In the genomic region with DNA sequence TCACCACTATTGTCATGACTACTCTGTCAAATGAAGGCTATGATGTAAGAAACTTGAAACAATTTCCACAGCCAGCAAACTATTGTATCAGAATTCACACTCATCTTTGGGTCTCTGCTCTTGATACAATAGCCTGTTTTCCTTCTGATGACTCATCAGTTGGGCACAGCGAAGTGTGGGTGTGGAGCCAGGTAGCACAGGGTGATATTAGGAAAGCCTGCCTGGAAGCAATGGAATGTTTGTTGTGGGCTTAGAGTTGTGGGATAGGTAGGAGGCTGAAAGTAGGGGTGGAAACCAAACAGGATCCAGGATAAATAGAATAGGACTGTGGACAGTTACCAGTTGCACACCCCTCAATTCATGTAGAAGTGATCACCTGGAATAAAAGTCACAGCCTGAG, we compare ENCODE assay signal across 25 mouse cellular contexts.
DNase-seq lines count a peak whose midpoint lies in the region; ATAC-seq and TF ChIP-seq lines count a peak whose summit lies in the region.
"Had no signal": no experiment of that assay in that cellular context is flagged by ENCODE, and none has a peak within 500 bp of the region (broad histone marks: within the 10 kb centered on the region; RNA-seq: fewer than 3 reads in every experiment).

No protein-coding gene starts in this region.

- H3K9me3 ChIP-seq in intestine, embryonic 14.5 days (ENCODE audit: control insufficient read depth, low read length): no peaks in the 10 kb centered on the region
- no peaks in the 10 kb centered on the region for H3K9me3 ChIP-seq in intestine, postnatal 0 days (ENCODE audit: control insufficient read depth)
- H3K9me3 ChIP-seq in lung, postnatal 0 days (ENCODE audit: low read length): no peaks in the 10 kb centered on the region
- no peaks in the 10 kb centered on the region for H3K9me3 ChIP-seq in stomach, embryonic 16.5 days (replicated peaks; ENCODE audit: control insufficient read depth, low read length)
- no peaks in the 10 kb centered on the region for H3K9me3 ChIP-seq in neural tube, embryonic 15.5 days (replicated peaks)
- H3K9me3 ChIP-seq: embryonic facial prominence, embryonic 13.5 days; forebrain, embryonic 12.5 days; hindbrain, embryonic 12.5 days; limb, embryonic 13.5 days had no signal

- no peak overlapping the region for H3K9ac ChIP-seq in intestine, embryonic 14.5 days (ENCODE audit: low read length)
- H3K9ac ChIP-seq in intestine, postnatal 0 days (ENCODE audit: low read depth, low read length): no peak overlapping the region
- no peak overlapping the region for H3K9ac ChIP-seq in lung, postnatal 0 days (replicated peaks; ENCODE audit: low read depth)
- H3K9ac ChIP-seq in stomach, embryonic 16.5 days (ENCODE audit: low read length): no peak overlapping the region
- H3K9ac ChIP-seq in neural tube, embryonic 15.5 days (replicated peaks): no peak overlapping the region
- H3K9ac ChIP-seq: embryonic facial prominence, embryonic 13.5 days; forebrain, embryonic 12.5 days; hindbrain, embryonic 12.5 days; limb, embryonic 13.5 days had no signal

- no peak overlapping the region for H3K27ac ChIP-seq in intestine, embryonic 14.5 days (ENCODE audit: low read depth)
- no peak overlapping the region for H3K27ac ChIP-seq in intestine, postnatal 0 days (ENCODE audit: low read depth, low read length)
- no peak overlapping the region for H3K27ac ChIP-seq in lung, postnatal 0 days (ENCODE audit: low read length)
- H3K27ac ChIP-seq in stomach, embryonic 16.5 days (ENCODE audit: low read length): no peak overlapping the region
- no peak overlapping the region for H3K27ac ChIP-seq in neural tube, embryonic 15.5 days (replicated peaks)
- H3K27ac ChIP-seq: embryonic facial prominence, embryonic 13.5 days; forebrain, embryonic 12.5 days; hindbrain, embryonic 12.5 days; hindbrain, postnatal 0 days; limb, embryonic 13.5 days had no signal

- DNase-seq in intestine, embryonic 14.5 days (ENCODE audit: low spot score): no peak
- peak; percentile 16 for DNase-seq in lung, postnatal 0 days (ENCODE audit: low spot score)
- no peak for DNase-seq in lung, postnatal 14 days
- peak; percentile 51 for DNase-seq in gonadal fat pad, adult 2 months (ENCODE audit: low read depth)
- no peak for DNase-seq in right cerebral cortex, adult 18-20 months
- DNase-seq: adrenal gland, adult 2 months; adrenal gland, postnatal 36 days; B cell, adult 2 months; cerebellum, adult 18-20 months; heart, postnatal 36 days; kidney, postnatal 4 days; thymus, adult 18-20 months; thymus, postnatal 25 days had no signal

- TF ChIP-seq EP300 in lung, postnatal 0 days (IDR thresholded peaks at IDR 0.05): no peak

- no peak overlapping the region for H3K4me2 ChIP-seq in intestine, embryonic 14.5 days (ENCODE audit: low read length)
- H3K4me2 ChIP-seq in intestine, postnatal 0 days (replicated peaks; ENCODE audit: low read depth): no peak overlapping the region
- H3K4me2 ChIP-seq in lung, postnatal 0 days (replicated peaks; ENCODE audit: low read depth, low read length): no peak overlapping the region
- H3K4me2 ChIP-seq in stomach, embryonic 16.5 days (ENCODE audit: low read depth, low read length): no peak overlapping the region
- no peak overlapping the region for H3K4me2 ChIP-seq in neural tube, embryonic 15.5 days
- H3K4me2 ChIP-seq: embryonic facial prominence, embryonic 13.5 days; forebrain, embryonic 12.5 days; heart, embryonic 11.5 days; hindbrain, embryonic 12.5 days; limb, embryonic 13.5 days; liver, embryonic 11.5 days had no signal

- H3K36me3 ChIP-seq in intestine, embryonic 14.5 days (ENCODE audit: control insufficient read depth, insufficient read depth, low read length): no peaks in the 10 kb centered on the region
- no peaks in the 10 kb centered on the region for H3K36me3 ChIP-seq in intestine, postnatal 0 days (ENCODE audit: control insufficient read depth, insufficient read depth)
- no peaks in the 10 kb centered on the region for H3K36me3 ChIP-seq in lung, postnatal 0 days (ENCODE audit: insufficient read depth, low read length)
- no peaks in the 10 kb centered on the region for H3K36me3 ChIP-seq in stomach, embryonic 16.5 days (ENCODE audit: control insufficient read depth, insufficient read depth, low read length)
- H3K36me3 ChIP-seq in neural tube, embryonic 15.5 days: no peaks in the 10 kb centered on the region
- H3K36me3 ChIP-seq: embryonic facial prominence, embryonic 13.5 days; forebrain, embryonic 12.5 days; hindbrain, embryonic 12.5 days; limb, embryonic 13.5 days had no signal

- no peaks in the 10 kb centered on the region for H3K27me3 ChIP-seq in intestine, embryonic 14.5 days (replicated peaks; ENCODE audit: control insufficient read depth, insufficient read depth, low read length)
- H3K27me3 ChIP-seq in intestine, postnatal 0 days (replicated peaks; ENCODE audit: control insufficient read depth, insufficient read depth, low read length): no peaks in the 10 kb centered on the region
- H3K27me3 ChIP-seq in lung, postnatal 0 days (replicated peaks; ENCODE audit: insufficient read depth, low read length): no peaks in the 10 kb centered on the region
- no peaks in the 10 kb centered on the region for H3K27me3 ChIP-seq in stomach, embryonic 16.5 days (ENCODE audit: control insufficient read depth, insufficient read depth, low read length)
- H3K27me3 ChIP-seq in neural tube, embryonic 15.5 days (replicated peaks): no peaks in the 10 kb centered on the region
- H3K27me3 ChIP-seq: embryonic facial prominence, embryonic 13.5 days; forebrain, embryonic 12.5 days; hindbrain, embryonic 12.5 days; limb, embryonic 13.5 days had no signal

- no peak for TF ChIP-seq CTCF in intestine, postnatal 0 days (IDR thresholded peaks at IDR 0.05; ENCODE audit: low read depth)
- no peak for TF ChIP-seq CTCF in lung, postnatal 0 days (IDR thresholded peaks at IDR 0.05)

- H3K4me1 ChIP-seq in intestine, embryonic 14.5 days (replicated peaks; ENCODE audit: control insufficient read depth, insufficient read depth, low read length): no peaks in the 10 kb centered on the region
- H3K4me1 ChIP-seq in intestine, postnatal 0 days (replicated peaks; ENCODE audit: control insufficient read depth, insufficient read depth, low read length): no peaks in the 10 kb centered on the region
- H3K4me1 ChIP-seq in lung, postnatal 0 days (ENCODE audit: insufficient read depth, low read depth, low read length): no peaks in the 10 kb centered on the region
- H3K4me1 ChIP-seq in stomach, embryonic 16.5 days (ENCODE audit: control insufficient read depth, insufficient read depth, low read length): peaks cover 11% of the 10 kb centered on the region; the same call in 1 of the 2 replicates
- no peaks in the 10 kb centered on the region for H3K4me1 ChIP-seq in neural tube, embryonic 15.5 days
- H3K4me1 ChIP-seq: embryonic facial prominence, embryonic 13.5 days had no signal

- H3K4me3 ChIP-seq in intestine, embryonic 14.5 days (ENCODE audit: low read depth, low read length): no peak overlapping the region
- no peak overlapping the region for H3K4me3 ChIP-seq in intestine, postnatal 0 days (ENCODE audit: low read depth, low read length)
- H3K4me3 ChIP-seq in lung, postnatal 0 days (ENCODE audit: low read depth, low read length): no peak overlapping the region
- H3K4me3 ChIP-seq in stomach, embryonic 16.5 days (replicated peaks; ENCODE audit: low read length): no peak overlapping the region
- H3K4me3 ChIP-seq in neural tube, embryonic 15.5 days (replicated peaks): no peak overlapping the region
- H3K4me3 ChIP-seq: embryonic facial prominence, embryonic 13.5 days; forebrain, embryonic 12.5 days; hindbrain, embryonic 12.5 days; limb, embryonic 13.5 days had no signal

- peak; percentile 64; the same call in 1 of the 2 replicates for ATAC-seq in intestine, embryonic 14.5 days (replicated peaks; ENCODE audit: low FRiP score, low TSS enrichment, low read depth)
- no peak for ATAC-seq in intestine, postnatal 0 days
- peak; percentile 58 for ATAC-seq in lung, postnatal 0 days
- ATAC-seq in stomach, embryonic 16.5 days (ENCODE audit: insufficient read depth, low FRiP score): peak; percentile 64; the same call in 1 of the 2 replicates
- no peak for ATAC-seq in neural tube, embryonic 15.5 days (ENCODE audit: low FRiP score)
- ATAC-seq: activated CD4-positive, CD25-positive, alpha-beta regulatory T cell, adult 4 months; intestine, embryonic 16.5 days had no signal

- 83% methylated on average over 1 of the region's 1 CpGs for WGBS in intestine, embryonic 14.5 days
- 45% methylated on average over 1 of the region's 1 CpGs for WGBS in intestine, postnatal 0 days
- 64% methylated on average over 1 of the region's 1 CpGs for WGBS in lung, postnatal 0 days
- WGBS in stomach, embryonic 16.5 days: 74% methylated on average over 1 of the region's 1 CpGs
- WGBS in neural tube, embryonic 15.5 days: 95% methylated on average over 1 of the region's 1 CpGs

Comparison
In these comparisons a context has a peak if more than half of its experiments do, and no peak if none do; other contexts are left out.
1. ATAC-seq: peak in intestine, embryonic 14.5 days (single experiment), lung, postnatal 0 days (single experiment) and stomach, embryonic 16.5 days (single experiment); none in intestine, postnatal 0 days (single experiment) and neural tube, embryonic 15.5 days (single experiment).
2. DNase-seq: peak in lung, postnatal 0 days (single experiment) and gonadal fat pad, adult 2 months (single experiment); none in intestine, embryonic 14.5 days (single experiment), lung, postnatal 14 days (single experiment) and right cerebral cortex, adult 18-20 months (single experiment).